Mouse (Mus musculus): ENCODE data around the gene Coq2. TPM values are rescaled to one million over a fixed set of nuclear protein-coding genes. Genes with fewer than 3 reads are reported as not detected.

The Coq2 gene
- 10 to 100 TPM; 69.5 to 71.5 TPM for total RNA-seq (2021)
- long read RNA-seq, experiment 1, transcript Coq2-201 (7 exons, 1,743 nt): major isoform, 75 of 85 reads
- long read RNA-seq, experiment 1, partial matches to known transcripts: 1 of 85 reads
- long read RNA-seq, experiment 1, other reads (novel, unspliced or antisense): 9 of 85 reads
- long read RNA-seq, experiment 2, transcript Coq2-201 (7 exons, 1,743 nt): major isoform, 264 of 295 reads
- long read RNA-seq, experiment 2, partial matches to known transcripts: 3 of 295 reads
- long read RNA-seq, experiment 2, other reads (novel, unspliced or antisense): 28 of 295 reads

- DNase-seq (ENCODE audit: low spot score in 2 of 2): peak; percentile 67 to 71
These were observed at the start of gene Coq2 for GRCm38 (mm10) chr5:100674711-100675376. Gene Coq2, minus strand, starts transcription at chr5:100675140.

GRCm38 (mm10) chr5:100719235-100720088 lies 44.5 kb upstream of the Coq2 start, which contains the start of gene Hpse:
Gene Hpse, minus strand, starts transcription at chr5:100719716.
- peak; percentile 8 to 35 for DNase-seq (ENCODE audit: low spot score in 2 of 2)

- DNase-seq (ENCODE audit: low spot score in 2 of 2): no peak
These were observed 41.8 kb upstream of the Coq2 start for GRCm38 (mm10) chr5:100716762-100717161.

GRCm38 (mm10) chr5:100711219-100711618 lies 36.3 kb upstream of the Coq2 start:
- no peak for DNase-seq (ENCODE audit: low spot score in 2 of 2)

GRCm38 (mm10) chr5:100710012-100710411 lies 35.1 kb upstream of the Coq2 start:
- DNase-seq (ENCODE audit: low spot score in 2 of 2): no peak

GRCm38 (mm10) chr5:100709035-100709434 lies 34.1 kb upstream of the Coq2 start:
- no peak for DNase-seq (ENCODE audit: low spot score in 2 of 2)

- no peak for DNase-seq (ENCODE audit: low spot score in 2 of 2)
These were observed 31.7 kb upstream of the Coq2 start for GRCm38 (mm10) chr5:100706675-100707074.

GRCm38 (mm10) chr5:100704272-100704671 lies 29.3 kb upstream of the Coq2 start:
- no peak for DNase-seq (ENCODE audit: low spot score in 2 of 2)

GRCm38 (mm10) chr5:100702325-100702724 lies 27.4 kb upstream of the Coq2 start:
- DNase-seq (ENCODE audit: low spot score in 2 of 2): no peak

- no peak for DNase-seq (ENCODE audit: low spot score in 2 of 2)
These were observed 26.1 kb upstream of the Coq2 start for GRCm38 (mm10) chr5:100700861-100701620.

- DNase-seq (ENCODE audit: low spot score in 2 of 2): no peak
These were observed 22.9 kb upstream of the Coq2 start for GRCm38 (mm10) chr5:100697886-100698285.

GRCm38 (mm10) chr5:100697398-100697797 lies 22.5 kb upstream of the Coq2 start:
- DNase-seq (ENCODE audit: low spot score in 2 of 2): no peak

GRCm38 (mm10) chr5:100685631-100686030 lies 10.7 kb upstream of the Coq2 start:
- no peak for DNase-seq (ENCODE audit: low spot score in 2 of 2)

- DNase-seq (ENCODE audit: low spot score in 2 of 2): no peak
These were observed 5.6 kb upstream of the Coq2 start for GRCm38 (mm10) chr5:100680542-100680933.

- no peak for DNase-seq (ENCODE audit: low spot score in 2 of 2)
These were observed 5.1 kb upstream of the Coq2 start for GRCm38 (mm10) chr5:100679911-100680541.

- peak; percentile 93 to 94 for DNase-seq (ENCODE audit: low spot score in 2 of 2)
These were observed 1.0 kb downstream of the Coq2 start for GRCm38 (mm10) chr5:100673745-100674486.

GRCm38 (mm10) chr5:100672403-100672802 lies 2.5 kb downstream of the Coq2 start:
- no peak for DNase-seq (ENCODE audit: low spot score in 2 of 2)

GRCm38 (mm10) chr5:100671897-100672296 lies 3.0 kb downstream of the Coq2 start:
- no peak for DNase-seq (ENCODE audit: low spot score in 2 of 2)

- DNase-seq (ENCODE audit: low spot score in 2 of 2): peak; percentile 36 to 48
These were observed 3.5 kb downstream of the Coq2 start for GRCm38 (mm10) chr5:100671398-100671797.

GRCm38 (mm10) chr5:100666965-100667364 lies 8.0 kb downstream of the Coq2 start:
- DNase-seq (ENCODE audit: low spot score in 2 of 2): no peak

Data from adrenal gland, adult 18-20 months (tissue).